ENCODE assay signal across 16 mouse cellular contexts in the genomic region with DNA sequence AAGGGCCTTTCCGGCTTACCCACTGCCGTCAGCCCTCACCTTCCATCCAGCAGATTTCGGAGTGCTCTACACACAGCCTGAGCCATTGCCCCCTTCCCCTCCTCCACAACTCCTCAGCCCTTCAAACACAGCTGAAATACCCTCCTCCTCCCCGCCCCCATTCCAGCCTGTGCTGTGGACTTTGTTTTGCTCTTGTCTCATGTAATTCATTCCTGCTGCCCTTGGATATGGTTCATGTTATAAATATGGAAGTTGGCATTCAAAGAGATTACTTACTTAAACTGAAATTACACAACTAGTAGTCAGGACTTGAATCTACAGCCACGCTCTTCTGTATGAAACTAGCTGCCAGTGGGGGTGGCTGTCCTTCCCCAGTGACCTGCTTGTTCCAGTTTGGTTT. TPM values are rescaled to one million over a fixed set of nuclear protein-coding genes. Genes with fewer than 3 reads are reported as not detected.
"Had no signal": no experiment of that assay in that cellular context is flagged by ENCODE, and none has a peak within 500 bp of the region (broad histone marks: within the 10 kb centered on the region; RNA-seq: fewer than 3 reads in every experiment).

No protein-coding gene starts in this region.

- H3K4me1 ChIP-seq: intestine, embryonic 15.5 days; limb, embryonic 13.5 days; midbrain, embryonic 10.5 days had no signal

- H3K4me2 ChIP-seq: intestine, embryonic 15.5 days; kidney, embryonic 15.5 days; limb, embryonic 13.5 days; liver, embryonic 11.5 days; liver, embryonic 15.5 days; lung, embryonic 14.5 days had no signal

- H3K27me3 ChIP-seq: intestine, embryonic 15.5 days; kidney, embryonic 15.5 days; limb, embryonic 13.5 days; liver, embryonic 15.5 days had no signal

- H3K9me3 ChIP-seq: intestine, embryonic 15.5 days; kidney, embryonic 15.5 days; limb, embryonic 13.5 days; liver, embryonic 15.5 days; midbrain, embryonic 10.5 days had no signal

- H3K27ac ChIP-seq: intestine, embryonic 15.5 days; kidney, embryonic 15.5 days; limb, embryonic 13.5 days; liver, embryonic 15.5 days; midbrain, embryonic 10.5 days had no signal

- ATAC-seq: intestine, embryonic 15.5 days had no signal

- DNase-seq: kidney, adult 2 months; kidney, postnatal 4 days; left cerebral cortex, postnatal 4 days; lung, embryonic 14.5 days; midbrain, embryonic 14.5 days; thymus, adult 18-20 months; thymus, postnatal 14 days had no signal

- H3K9ac ChIP-seq: intestine, embryonic 15.5 days; kidney, embryonic 15.5 days; limb, embryonic 13.5 days; liver, embryonic 15.5 days; lung, embryonic 14.5 days had no signal

- H3K4me3 ChIP-seq: intestine, embryonic 15.5 days; kidney, embryonic 15.5 days; limb, embryonic 13.5 days; liver, embryonic 15.5 days; midbrain, embryonic 10.5 days; myocyte had no signal

RNA-seq across cellular contexts. Expression of a gene that starts 16.1 kb away (rescaled TPM):
- total RNA-seq: megakaryocyte progenitor cell, adult 5-6 weeks; neutrophil, adult 5-6 weeks had no signal
- polyA plus RNA-seq: limb, embryonic 13.5 days; liver, embryonic 15.5 days; myocyte had no signal
